Mouse (Mus musculus) stomach, embryonic 16.5 days (tissue): ENCODE measurements around the gene Olfr1442. TPM values are rescaled to one million over a fixed set of nuclear protein-coding genes. Genes with fewer than 3 reads are reported as not detected.
"Not testable (repeated sequence)": the region's sequence is repeated elsewhere in the genome, so short reads cannot be mapped to it uniquely, and the experiment has no call there.

ENCODE experiments used
- ATAC-seq: fragments of 200-750 bp; cut with Nextera tagmentation; 2 replicates; pipeline ENCODE4 v1.8.0; 2017; ENCODE audit warnings: moderate number of reproducible peaks, moderate TSS enrichment; ENCODE audit not compliant: insufficient read depth, low FRiP score
- H3K27ac ChIP-seq: fragments of 300-500 bp; sonication (generic); 2 replicates; pipeline ENCODE4 v1.5.1; 2014; ENCODE audit warnings: low read length
- H3K27me3 ChIP-seq: fragments of 300-500 bp; sonication (generic); 2 replicates; pipeline ENCODE4 v1.6.1; 2014; ENCODE audit warnings: low read length, control low read depth, mixed read lengths; ENCODE audit not compliant: control insufficient read depth, insufficient read depth
- H3K36me3 ChIP-seq: fragments of 300-500 bp; sonication (generic); 2 replicates; pipeline ENCODE4 v1.6.1; 2014; ENCODE audit warnings: low read length; ENCODE audit not compliant: control insufficient read depth, insufficient read depth
- H3K4me1 ChIP-seq: fragments of 300-500 bp; sonication (generic); 2 replicates; pipeline ENCODE4 v1.6.1; 2014; ENCODE audit warnings: low read length, control low read depth, mixed read lengths; ENCODE audit not compliant: control insufficient read depth, insufficient read depth
- H3K4me2 ChIP-seq: fragments of 300-500 bp; sonication (generic); 2 replicates; pipeline ENCODE4 v1.6.1; 2014; ENCODE audit warnings: low read depth, low read length, mixed read lengths
- H3K4me3 ChIP-seq: fragments of 300-500 bp; sonication (generic); replicated peaks from 2 replicates; pipeline ENCODE4 v1.5.1; 2014; ENCODE audit warnings: mild to moderate bottlenecking, low read length
- H3K9ac ChIP-seq: fragments of 300-500 bp; sonication (generic); 2 replicates; pipeline ENCODE4 v1.6.1; 2014; ENCODE audit warnings: low read length
- H3K9me3 ChIP-seq: fragments of 300-500 bp; sonication (generic); replicated peaks from 2 replicates; pipeline ENCODE4 v1.6.1; 2016; ENCODE audit warnings: low read length, control low read depth; ENCODE audit not compliant: control insufficient read depth
- WGBS: fragments of 180-500 bp; shearing (Covaris S2); extraction: QIAGEN DNeasy Blood & Tissue Kit; methylation state at CpG from one replicate; pipeline ENCODE4 v1.1.7; 2014; 5-methylcytosine and 5-hydroxymethylcytosine counted together
- polyA plus RNA-seq: library from polyadenylated mRNA; unstranded; fragments of >200 nt; fragmentation: Nextera tagmentation; extraction: Ambion mirVana; gene quantifications from 2 replicates; pipeline ENCODE4 v1.2.1, GENCODE M21; 2015

Olfr1442 gene
- polyA plus RNA-seq = not detected in 2 replicates

- H3K4me2 ChIP-seq = no peak within 1 kb of the TSS
- no peak within 1 kb of the TSS for H3K27ac ChIP-seq
- H3K9me3 ChIP-seq = no peaks in the 10 kb centered on the region
- no peak for ATAC-seq
- H3K4me1 ChIP-seq = no peaks in the 10 kb centered on the region
- H3K36me3 ChIP-seq = no peaks in the 10 kb centered on the region
- no peak within 1 kb of the TSS for H3K4me3 ChIP-seq
- no peaks in the 10 kb centered on the region for H3K27me3 ChIP-seq
- H3K9ac ChIP-seq = no peak within 1 kb of the TSS
Measured at GRCm38 (mm10) chr19:12670139-12670538, at the start of gene Olfr1442. TSS of gene Olfr1442 (plus strand) at chr19:12670439.

- no peak for ATAC-seq
- Histone ChIP-seq H3K4me3 (no peak within 1 kb of the TSS), H3K36me3 (no peaks in the 10 kb centered on the region), H3K9me3 (no peaks in the 10 kb centered on the region), H3K4me1 (no peaks in the 10 kb centered on the region), H3K27ac (no peak within 1 kb of the TSS), H3K9ac (no peak within 1 kb of the TSS), H3K27me3 (no peaks in the 10 kb centered on the region), H3K4me2 (no peak within 1 kb of the TSS)
- WGBS = 57% methylated on average over 4 of the region's 4 CpGs
Measured at GRCm38 (mm10) chr19:12633176-12633575, 37.1 kb upstream of the Olfr1442 start, which contains the start of gene Glyat. TSS of gene Glyat (plus strand) at chr19:12633308.

DNA sequence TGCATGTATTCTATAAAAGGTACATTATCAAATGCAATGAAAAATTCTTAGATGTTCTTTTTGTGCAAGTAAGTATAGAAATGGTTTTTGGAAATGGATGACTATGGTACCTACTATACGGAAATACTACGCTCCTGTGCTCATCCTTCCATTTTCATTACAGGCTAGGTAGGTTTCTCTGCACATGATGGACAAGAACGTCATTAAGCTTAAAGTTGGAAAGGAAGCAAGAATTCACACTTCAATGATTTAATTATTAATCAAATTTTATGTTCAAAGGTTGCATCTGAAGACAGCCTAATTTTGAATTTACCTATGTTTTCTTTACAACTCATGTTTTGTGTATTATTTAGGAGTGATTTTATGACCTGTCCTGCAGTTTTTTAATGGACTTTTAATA lies 36.0 kb upstream of the Olfr1442 start:
- H3K4me3 ChIP-seq = no peak overlapping the region
- no peak overlapping the region for H3K4me2 ChIP-seq
- H3K9me3 ChIP-seq = no peaks in the 10 kb centered on the region
- H3K27me3 ChIP-seq = no peaks in the 10 kb centered on the region
- no peak for ATAC-seq
- no peaks in the 10 kb centered on the region for H3K4me1 ChIP-seq
- WGBS = 86% methylated on average over 3 of the region's 3 CpGs
- H3K9ac ChIP-seq = no peak overlapping the region
- H3K27ac ChIP-seq = no peak overlapping the region
- H3K36me3 ChIP-seq = no peaks in the 10 kb centered on the region

GRCm38 (mm10) chr19:12634963-12635362 lies 35.3 kb upstream of the Olfr1442 start:
- no peak for ATAC-seq
- H3K36me3 ChIP-seq = no peaks in the 10 kb centered on the region
- no peak overlapping the region for H3K9ac ChIP-seq
- no peaks in the 10 kb centered on the region for H3K9me3 ChIP-seq
- H3K27me3 ChIP-seq = no peaks in the 10 kb centered on the region
- 89% methylated on average over 4 of the region's 4 CpGs for WGBS
- no peak overlapping the region for H3K4me2 ChIP-seq
- H3K27ac ChIP-seq = no peak overlapping the region
- H3K4me3 ChIP-seq = no peak overlapping the region
- H3K4me1 ChIP-seq = no peaks in the 10 kb centered on the region

DNA sequence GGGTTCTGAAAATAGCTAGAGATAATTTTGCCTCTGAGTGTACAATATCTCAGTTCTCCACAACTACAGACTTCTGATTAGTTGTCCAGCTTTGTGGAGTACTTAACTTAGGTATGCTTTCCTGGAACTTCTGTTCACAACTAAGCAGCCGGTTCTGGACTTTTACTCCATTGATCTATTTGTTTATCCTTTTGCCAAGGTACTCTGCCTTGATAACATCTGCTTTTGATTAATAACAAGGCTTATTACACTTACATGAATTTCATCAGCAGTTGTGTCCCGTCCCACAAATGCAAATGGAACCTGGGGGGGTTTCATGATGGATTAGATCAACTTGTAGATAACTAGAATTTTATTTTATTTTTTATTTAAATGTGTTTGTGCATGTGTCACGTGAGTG lies 33.4 kb upstream of the Olfr1442 start:
- ATAC-seq = no peak
- H3K36me3 ChIP-seq = no peaks in the 10 kb centered on the region
- H3K9ac ChIP-seq = no peak overlapping the region
- H3K9me3 ChIP-seq = no peaks in the 10 kb centered on the region
- no peaks in the 10 kb centered on the region for H3K4me1 ChIP-seq
- no peaks in the 10 kb centered on the region for H3K27me3 ChIP-seq
- H3K27ac ChIP-seq = no peak overlapping the region
- no peak overlapping the region for H3K4me3 ChIP-seq
- 50% methylated on average over 3 of the region's 3 CpGs for WGBS
- H3K4me2 ChIP-seq = no peak overlapping the region

GRCm38 (mm10) chr19:12638049-12638448 lies 32.2 kb upstream of the Olfr1442 start:
- ATAC-seq = no peak
- 74% methylated on average over 1 of the region's 1 CpGs for WGBS

DNA sequence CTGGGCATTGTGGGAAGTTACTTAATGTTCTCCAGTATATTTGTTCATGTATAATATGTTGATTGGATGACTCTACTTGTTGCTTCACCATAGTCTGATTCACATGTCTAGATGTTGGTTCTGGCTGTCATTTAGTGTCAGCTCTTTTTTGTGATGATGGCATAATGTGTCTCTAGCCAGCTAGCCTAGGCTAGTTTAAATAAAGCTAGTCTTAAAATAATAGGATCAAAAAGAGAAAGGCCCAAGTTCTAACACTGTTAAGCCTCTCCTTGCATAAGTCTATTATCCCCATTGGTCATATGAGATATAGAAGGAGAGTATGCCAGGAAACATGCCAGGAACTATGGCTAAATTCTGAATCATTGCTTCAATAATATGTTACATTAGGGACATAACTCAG lies 20.7 kb upstream of the Olfr1442 start:
- Histone ChIP-seq H3K9me3 (no peaks in the 10 kb centered on the region), H3K27ac (no peak overlapping the region), H3K36me3 (no peaks in the 10 kb centered on the region), H3K4me2 (no peak overlapping the region), H3K9ac (no peak overlapping the region), H3K4me1 (no peaks in the 10 kb centered on the region), H3K27me3 (no peaks in the 10 kb centered on the region), H3K4me3 (no peak overlapping the region)
- ATAC-seq = no peak

More at GRCm38 (mm10) chr19:12638049-12638448, 32.2 kb upstream of the Olfr1442 start:
- Histone ChIP-seq H3K9me3 (no peaks in the 10 kb centered on the region), H3K4me1 (no peaks in the 10 kb centered on the region), H3K36me3 (no peaks in the 10 kb centered on the region), H3K9ac (no peak overlapping the region), H3K4me2 (no peak overlapping the region), H3K27ac (no peak overlapping the region), H3K27me3 (no peaks in the 10 kb centered on the region), H3K4me3 (no peak overlapping the region)

- no peaks in the 10 kb centered on the region for H3K9me3 ChIP-seq
- H3K36me3 ChIP-seq = no peaks in the 10 kb centered on the region
- H3K9ac ChIP-seq = no peak overlapping the region
- H3K27ac ChIP-seq = no peak overlapping the region
- no peaks in the 10 kb centered on the region for H3K27me3 ChIP-seq
- ATAC-seq = no peak
- no peaks in the 10 kb centered on the region for H3K4me1 ChIP-seq
- WGBS = 76% methylated on average over 1 of the region's 1 CpGs
- no peak overlapping the region for H3K4me2 ChIP-seq
- H3K4me3 ChIP-seq = no peak overlapping the region
Measured at GRCm38 (mm10) chr19:12666156-12666555, 4.1 kb upstream of the Olfr1442 start.

DNA sequence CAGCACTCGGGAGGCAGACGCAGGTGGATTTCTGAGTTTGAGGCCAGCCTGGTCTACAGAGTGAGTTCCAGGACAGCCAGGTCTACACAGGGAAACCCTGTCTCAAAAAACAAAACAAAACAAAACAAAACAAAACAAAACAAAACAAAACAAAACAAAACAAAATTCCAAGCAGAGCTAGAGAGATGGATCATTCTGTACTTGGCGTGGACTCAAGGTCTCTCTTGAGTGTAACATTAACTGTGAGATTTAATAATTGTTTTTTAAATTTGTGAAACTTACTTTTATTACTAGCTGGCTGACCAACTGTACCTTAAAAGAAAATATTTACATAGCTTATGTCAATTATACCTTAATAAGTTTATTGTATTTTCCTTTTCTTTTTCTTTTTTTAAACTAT lies 1.6 kb upstream of the Olfr1442 start:
- 93% methylated on average over 3 of the region's 3 CpGs for WGBS
- not testable (repeated sequence) for H3K9ac ChIP-seq, H3K36me3 ChIP-seq, H3K4me2 ChIP-seq, H3K27me3 ChIP-seq, H3K9me3 ChIP-seq, H3K4me3 ChIP-seq, H3K27ac ChIP-seq, H3K4me1 ChIP-seq, ATAC-seq

- H3K27ac ChIP-seq = no peak overlapping the region
Measured at GRCm38 (mm10) chr19:12671051-12671450, 812 bp downstream of the Olfr1442 start.

More at GRCm38 (mm10) chr19:12671051-12671450, 812 bp downstream of the Olfr1442 start:
- no peak overlapping the region for H3K4me3 ChIP-seq
- H3K4me2 ChIP-seq = no peak overlapping the region
- WGBS = 81% methylated on average over 4 of the region's 4 CpGs
- no peaks in the 10 kb centered on the region for H3K27me3 ChIP-seq
- no peak overlapping the region for H3K9ac ChIP-seq
- ATAC-seq = no peak
- no peaks in the 10 kb centered on the region for H3K4me1 ChIP-seq
- no peaks in the 10 kb centered on the region for H3K36me3 ChIP-seq
- no peaks in the 10 kb centered on the region for H3K9me3 ChIP-seq
